Mouse (Mus musculus) T-cell, adult 2 months (primary cell): ENCODE data around the gene Eef1akmt4.
"Not testable (repeated sequence)": the region's sequence is repeated elsewhere in the genome, so short reads cannot be mapped to it uniquely, and the experiment has no call there.

Experiments used
- DNase-seq: peaks from one replicate; pipeline ENCODE4 v3.0.0; 2022; ENCODE audit warnings: low spot score

Eef1akmt4 gene

DNA sequence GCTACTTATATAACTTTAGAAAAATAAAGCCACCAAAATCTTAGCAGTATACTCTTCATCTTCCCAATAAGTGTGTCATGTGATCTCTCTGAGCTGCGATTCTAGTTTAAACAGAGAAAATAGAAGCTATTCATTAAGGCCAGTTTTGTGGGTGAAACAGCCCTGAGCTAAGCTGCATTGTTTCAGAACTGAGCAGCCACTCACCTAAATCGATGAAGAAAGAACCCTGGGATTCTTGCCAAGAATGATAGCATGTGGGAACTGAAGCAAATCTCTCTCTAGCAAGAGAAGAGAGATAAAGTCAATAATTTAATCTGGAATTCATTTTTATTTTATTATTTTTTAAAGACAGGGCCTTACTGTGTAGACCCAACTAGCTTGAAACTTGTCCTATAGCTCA lies 11.8 kb downstream of the Eef1akmt4 start:
- no peak for DNase-seq

- DNase-seq = no peak
These were observed 17.5 kb downstream of the Eef1akmt4 start for GRCm38 (mm10) chr16:20628871-20629391.

DNA sequence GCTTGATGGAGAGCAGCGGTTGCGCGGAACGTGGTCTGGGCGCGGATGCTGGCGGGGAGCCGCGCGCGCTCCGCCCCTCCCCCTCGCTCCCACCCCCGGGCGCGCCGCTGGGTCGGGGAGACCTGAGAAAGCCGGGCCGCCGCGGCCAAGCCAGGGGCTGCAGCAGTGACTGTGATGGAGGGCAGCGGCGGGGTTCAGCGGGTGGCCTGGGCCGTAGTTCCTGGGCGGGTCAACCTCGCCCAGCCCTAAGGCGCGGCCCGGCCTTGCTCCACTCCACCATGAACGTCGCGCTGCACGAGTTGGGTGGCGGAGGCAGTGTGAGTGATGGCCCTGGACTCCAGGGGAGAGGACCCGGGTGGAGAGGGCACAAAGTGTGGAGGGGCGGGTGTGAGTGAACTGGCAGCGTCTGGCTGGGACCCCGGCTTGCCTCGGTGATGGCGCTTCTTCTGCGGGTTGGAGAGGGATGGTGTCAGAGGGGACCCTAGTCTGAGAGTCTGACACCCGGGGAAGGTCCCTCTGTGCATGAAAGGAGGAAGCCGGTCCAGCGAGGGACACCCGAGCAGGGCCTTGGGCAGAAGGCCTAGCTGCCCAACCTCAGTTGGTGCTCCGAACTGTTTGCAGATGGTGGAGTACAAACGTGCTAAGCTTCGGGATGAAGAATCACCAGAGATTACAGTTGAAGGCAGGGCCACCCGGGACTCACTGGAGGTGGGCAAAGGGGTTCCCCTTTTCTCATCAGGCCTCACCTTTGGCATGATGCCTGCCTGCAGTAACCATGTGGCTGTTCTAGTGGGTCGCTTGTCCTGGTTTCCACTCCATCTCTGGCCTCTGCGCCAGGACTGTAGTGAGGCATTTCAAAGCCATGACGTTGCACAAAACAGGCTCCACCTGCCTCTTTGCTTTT lies 18.6 kb downstream of the Eef1akmt4 start, which contains the start of gene Ece2:
Gene Ece2, plus strand, starts transcription at position 98 of the 904 bp plus-strand sequence.
- no peak for DNase-seq

DNA sequence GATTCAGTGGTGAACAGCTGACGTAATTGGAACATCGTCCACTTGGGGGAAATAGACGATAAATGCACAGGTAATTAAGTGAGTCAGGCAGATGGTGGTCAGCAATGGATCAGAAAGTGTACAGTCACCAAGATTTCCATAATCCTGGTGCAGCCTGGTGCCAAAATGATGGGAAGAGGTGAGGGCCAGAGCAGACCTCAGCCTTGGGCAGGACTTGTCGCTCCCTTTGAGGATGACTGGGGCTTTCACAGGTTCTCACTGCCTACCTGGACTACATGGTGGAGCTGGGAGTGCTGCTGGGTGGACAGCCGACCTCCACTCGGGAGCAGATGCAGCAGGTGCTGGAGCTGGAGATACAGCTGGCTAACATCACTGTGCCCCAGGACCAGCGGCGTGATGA lies 26.0 kb downstream of the Eef1akmt4 start:
- DNase-seq = no peak

DNA sequence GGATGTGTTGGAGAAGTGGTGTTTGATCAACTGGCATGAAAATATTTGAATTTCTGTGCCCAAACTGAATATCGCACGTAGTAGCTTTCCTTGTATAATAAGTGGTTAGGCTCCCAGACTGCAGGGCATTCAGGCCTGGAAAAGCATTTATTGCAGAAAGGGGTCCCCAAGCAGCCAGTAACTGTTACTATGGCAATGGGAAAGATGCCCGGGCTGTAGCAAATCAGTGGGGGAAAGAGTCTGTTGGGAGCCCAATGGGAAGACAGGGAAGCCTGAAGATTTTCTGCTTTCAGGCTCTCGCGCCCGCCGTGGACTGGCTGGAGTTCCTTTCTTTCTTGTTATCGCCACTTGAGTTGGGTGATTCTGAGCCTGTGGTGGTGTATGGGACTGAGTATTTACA lies 27.0 kb downstream of the Eef1akmt4 start:
- no peak for DNase-seq

- peak; percentile 25 for DNase-seq
These were observed 30.8 kb downstream of the Eef1akmt4 start for GRCm38 (mm10) chr16:20642161-20642560.

GRCm38 (mm10) chr16:20643911-20644310 lies 32.5 kb downstream of the Eef1akmt4 start:
- no peak for DNase-seq

GRCm38 (mm10) chr16:20651076-20651946 lies 39.9 kb downstream of the Eef1akmt4 start, which contains the start of gene Psmd2:
Psmd2 (plus strand) TSS chr16:20651652.
- peak; percentile 89 for DNase-seq

DNA sequence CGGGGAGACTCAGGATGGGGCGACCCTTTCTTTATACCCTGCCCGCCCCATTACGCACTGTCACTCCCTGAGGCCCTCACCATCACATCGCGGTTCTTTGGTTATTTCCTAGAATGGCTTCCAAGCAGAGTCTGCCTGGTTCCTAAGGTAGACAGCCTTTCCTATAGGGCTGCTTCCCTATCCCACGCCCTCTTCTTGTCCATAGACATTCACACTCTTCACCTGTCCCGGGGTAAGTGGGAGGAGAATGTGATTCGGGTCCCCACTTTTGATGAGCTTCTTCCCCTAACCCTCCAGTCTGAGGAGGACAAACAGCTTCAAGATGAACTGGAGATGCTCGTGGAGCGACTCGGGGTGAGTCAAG lies 40.5 kb downstream of the Eef1akmt4 start:
- no peak for DNase-seq

DNA sequence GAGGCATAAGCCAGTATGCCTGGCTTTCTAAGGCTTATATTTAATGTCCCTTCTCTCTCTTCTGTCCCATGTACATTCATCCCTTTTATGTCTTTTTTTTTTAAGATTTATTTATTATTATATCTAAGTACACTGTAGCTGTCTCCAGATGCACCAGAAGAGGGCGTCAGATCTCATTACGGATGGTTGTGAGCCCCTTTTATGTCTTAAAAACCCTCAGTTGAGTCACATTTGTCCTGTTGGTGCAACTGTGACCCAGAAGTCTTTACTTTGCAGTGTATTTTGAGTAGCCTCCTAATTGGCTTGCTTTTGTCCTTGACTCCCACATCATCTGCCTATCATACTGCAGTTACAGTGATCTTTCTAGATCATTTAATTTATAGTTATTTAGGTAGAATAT lies 41.9 kb downstream of the Eef1akmt4 start:
- DNase-seq = no peak

GRCm38 (mm10) chr16:20657661-20658060 lies 46.3 kb downstream of the Eef1akmt4 start:
- DNase-seq = no peak

- DNase-seq = not testable (repeated sequence)
These were observed 56.6 kb downstream of the Eef1akmt4 start, which contains the start of gene Eif4g1 for GRCm38 (mm10) chr16:20668013-20668412. Eif4g1 (plus strand) TSS chr16:20668313.
